Mouse (Mus musculus) spleen, postnatal 14 days (tissue): ENCODE measurements around the gene Kcnh3.
A peak's percentile ranks its signal among the peaks of the same experiment; 100 is the strongest.
"Not testable (repeated sequence)": the region's sequence is repeated elsewhere in the genome, so short reads cannot be mapped to it uniquely, and the experiment has no call there.

Experiments used
- DNase-seq, 2 experiments: peaks; one replicate each; pipeline ENCODE4 v3.0.0; 2021 to 2022; ENCODE audit warnings: low spot score in 2 of 2

Kcnh3 gene

DNA sequence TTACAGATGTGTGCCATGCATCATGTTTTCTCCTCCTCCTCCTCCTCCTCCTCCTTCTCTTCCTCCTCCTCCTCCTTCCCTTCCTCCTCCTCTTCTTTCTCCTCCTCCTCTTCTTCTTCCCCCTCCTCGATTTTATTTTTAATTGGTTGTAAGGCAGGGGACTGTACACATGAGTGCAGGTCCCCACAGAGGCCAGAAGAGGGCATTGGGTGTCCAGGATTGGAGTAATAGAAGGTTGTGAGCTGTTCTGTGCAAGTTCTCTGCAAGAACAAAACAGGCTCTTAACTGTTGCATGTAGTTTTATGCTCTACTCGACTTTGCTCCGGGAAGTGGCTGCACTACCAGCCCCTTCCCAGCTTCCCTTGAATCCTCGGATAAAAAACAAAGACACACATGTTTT lies 15.5 kb downstream of the Kcnh3 start:
- no peak for DNase-seq

DNA sequence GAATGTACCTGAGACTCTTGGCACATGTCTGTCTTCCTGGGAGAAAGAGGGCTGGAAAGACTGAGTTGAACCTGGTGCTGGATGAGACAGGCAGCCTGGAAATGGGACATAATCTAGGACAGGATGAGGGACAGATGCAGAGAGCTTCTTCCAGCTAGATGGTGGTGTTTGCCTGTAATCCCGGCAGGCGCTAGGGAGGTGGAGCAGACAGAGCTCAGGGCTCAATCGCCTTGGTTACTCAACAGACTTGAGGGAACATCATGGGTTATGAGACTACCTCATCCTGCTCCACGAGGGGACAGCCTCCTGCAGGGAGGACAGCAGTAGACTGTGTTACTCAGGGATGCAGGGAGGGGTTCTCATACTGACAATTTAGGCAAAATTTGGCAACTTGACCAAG lies 16.6 kb downstream of the Kcnh3 start:
- DNase-seq, result no peak

DNA sequence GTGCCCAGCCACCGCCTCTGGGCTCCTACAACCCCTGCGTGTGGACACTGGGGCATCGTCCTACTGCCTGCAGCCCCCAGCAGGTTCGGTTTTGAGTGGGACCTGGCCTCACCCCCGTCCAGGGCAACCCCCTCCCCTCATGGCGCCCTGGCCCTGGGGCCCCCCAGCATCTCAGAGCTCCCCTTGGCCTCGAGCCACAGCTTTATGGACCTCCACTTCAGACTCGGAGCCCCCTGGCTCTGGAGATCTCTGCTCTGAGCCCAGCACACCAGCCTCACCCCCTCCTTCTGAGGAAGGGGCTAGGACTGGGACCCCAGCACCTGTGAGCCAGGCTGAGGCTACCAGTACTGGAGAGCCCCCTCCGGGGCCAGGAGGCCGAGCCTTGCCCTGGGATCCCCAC lies 17.4 kb downstream of the Kcnh3 start:
- DNase-seq, result no peak

DNA sequence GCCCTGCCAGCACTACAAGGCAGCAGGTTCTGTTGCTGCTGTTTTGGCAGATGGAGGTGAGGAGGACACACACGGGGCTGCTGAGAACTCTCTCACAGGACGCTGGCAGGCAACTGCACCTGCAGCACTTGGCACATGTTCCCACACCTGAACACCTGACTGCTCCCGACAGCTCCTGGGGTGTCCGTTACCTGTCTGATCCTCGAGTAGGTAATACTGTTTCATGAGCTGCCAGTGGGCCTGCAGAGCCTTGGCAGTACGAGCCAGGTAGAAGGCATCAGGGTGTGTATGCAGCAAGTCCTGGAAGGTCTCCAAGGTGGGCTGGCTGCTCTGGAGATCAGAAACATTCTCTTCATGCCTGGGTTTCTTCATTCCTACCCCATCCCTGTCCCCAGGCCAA lies 22.1 kb downstream of the Kcnh3 start:
- not testable (repeated sequence) for DNase-seq

DNA sequence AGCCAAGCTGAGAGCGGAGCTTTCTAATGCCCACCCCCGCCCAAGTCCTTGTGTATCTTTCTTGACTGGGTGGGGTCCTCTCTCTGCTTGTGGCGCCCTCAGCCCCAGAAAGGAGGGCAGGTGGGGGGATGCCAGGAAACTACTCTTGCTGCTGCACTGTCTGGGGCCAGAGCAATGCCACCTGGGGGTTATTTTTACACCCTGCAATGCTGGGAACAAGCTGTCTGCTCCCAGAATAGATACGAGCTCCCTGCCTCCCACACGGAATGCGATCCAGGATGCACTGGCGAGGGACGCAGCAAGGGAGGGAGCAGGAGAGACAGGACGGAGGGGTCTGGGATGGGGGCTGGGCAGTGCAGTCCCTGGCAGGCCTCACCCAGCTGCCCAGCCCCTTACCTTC lies 24.3 kb downstream of the Kcnh3 start:
- DNase-seq, result no peak

DNA sequence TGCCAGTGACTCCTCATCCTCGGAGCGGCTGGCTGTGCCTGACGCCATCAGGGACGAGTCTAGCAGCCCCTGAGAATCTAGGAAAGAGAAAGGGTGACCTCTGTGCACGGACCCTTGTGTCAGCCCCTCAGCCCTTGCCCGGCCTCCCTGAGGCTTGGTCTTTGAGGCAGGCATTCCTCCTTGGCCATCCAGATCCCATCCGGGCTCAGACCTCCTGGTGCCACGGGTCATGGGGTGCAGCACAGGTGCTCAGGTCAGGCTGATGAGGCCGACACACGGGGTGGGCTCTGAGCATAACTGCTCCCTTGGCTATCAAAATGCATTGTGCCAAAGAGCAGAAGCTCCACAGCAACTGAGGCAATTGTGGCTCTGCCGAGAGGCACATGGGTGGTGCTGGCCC lies 25.3 kb downstream of the Kcnh3 start:
- DNase-seq, result no peak

DNA sequence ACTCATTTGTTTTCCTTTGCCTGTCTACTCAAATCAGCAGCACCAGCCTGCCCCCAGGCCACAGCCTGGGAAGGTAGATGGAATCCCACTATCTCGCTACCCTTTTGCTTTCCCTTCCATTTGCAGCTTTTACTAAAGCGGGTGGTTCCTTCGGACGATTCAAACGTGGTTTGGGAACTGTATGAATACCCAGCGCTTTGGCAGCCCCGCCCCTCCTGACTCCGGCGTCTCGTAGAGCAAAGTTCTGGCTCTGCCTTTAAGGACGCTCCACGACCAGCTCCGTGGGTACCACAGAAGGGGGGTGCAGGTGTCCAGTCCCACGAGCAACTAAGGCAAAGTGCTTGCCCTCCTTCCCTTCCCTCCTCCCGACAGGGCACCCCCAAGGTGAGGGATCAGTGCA lies 26.4 kb downstream of the Kcnh3 start:
- DNase-seq, result not testable (repeated sequence)

DNA sequence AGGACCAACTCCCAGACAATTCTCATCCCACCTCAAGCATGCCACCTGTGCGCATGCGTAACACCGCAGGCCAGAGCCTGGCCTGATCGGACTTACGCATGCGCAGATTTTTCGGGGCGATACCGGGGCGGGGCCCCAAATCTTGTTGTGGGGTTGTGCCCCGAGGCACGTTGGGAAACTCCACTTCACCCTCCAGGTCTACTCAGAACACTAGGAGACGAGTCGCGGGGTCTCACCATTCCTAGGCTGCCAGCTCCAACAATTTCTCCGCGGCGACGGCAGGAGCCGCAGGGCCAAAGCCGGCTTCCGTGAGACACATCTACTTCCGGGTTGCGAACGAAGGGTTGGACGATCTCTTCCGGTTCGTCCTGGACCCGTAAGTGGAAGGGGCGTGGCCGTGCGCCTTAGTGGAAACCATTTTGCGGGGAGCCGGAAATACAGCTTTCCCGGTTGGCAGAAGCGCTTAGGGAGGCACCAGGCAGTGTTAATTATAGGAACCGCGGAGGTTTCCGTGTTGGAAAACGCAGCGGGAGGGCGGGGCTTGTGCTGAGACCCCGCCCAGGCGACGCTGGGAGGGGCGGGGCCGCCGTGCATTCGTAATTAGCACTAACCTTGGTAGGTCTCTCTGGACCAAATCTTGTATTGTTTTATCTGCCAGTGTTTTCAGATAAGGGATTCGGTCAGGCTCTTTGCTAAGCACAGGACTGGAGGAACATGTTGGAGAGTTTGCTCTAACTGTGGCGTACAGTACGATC lies 27.1 kb downstream of the Kcnh3 start, which contains the start of gene Mcrs1:
Gene Mcrs1 (minus strand): TSS at position 336 of the 755 bp plus-strand sequence.
- DNase-seq, result peak; percentile 86 to 91

DNA sequence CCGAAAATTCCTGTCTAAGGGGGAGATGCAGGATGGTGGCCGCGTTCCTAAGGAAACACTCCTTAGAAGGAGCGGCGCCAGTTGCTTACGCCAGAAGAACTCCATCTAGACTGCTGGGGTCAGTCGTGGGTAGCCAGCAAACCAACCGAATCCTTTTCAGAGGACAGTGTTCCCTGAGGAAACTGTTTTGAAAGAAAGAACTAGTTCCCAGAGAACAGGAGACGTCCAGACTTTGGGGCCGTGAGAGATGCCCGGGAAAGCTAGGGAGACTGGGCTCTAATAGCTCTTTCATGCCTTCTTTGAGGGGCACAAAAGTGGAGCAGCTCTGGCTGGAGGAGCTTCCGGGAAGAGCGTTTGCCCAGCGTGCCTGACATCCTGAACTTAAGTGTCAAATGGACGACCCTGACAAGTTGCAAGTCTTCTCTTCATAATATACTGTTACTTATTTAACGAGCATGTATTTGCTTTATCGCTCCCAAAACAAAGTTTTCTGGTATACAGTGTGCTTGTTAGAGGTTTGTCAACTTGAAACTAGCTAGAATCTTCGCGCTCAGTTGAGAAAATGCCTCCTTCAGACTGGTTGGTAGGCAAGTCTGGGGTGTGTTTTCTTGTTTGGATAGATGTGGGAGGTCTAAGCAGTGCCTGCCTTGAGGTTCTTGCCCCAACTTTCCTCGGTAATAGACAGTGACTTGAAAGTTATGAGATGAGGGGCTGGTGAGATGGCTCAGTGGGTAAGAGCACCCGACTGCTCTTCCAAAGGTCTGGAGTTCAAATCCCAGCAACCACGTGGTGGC lies 27.9 kb downstream of the Kcnh3 start:
- no peak for DNase-seq

DNA sequence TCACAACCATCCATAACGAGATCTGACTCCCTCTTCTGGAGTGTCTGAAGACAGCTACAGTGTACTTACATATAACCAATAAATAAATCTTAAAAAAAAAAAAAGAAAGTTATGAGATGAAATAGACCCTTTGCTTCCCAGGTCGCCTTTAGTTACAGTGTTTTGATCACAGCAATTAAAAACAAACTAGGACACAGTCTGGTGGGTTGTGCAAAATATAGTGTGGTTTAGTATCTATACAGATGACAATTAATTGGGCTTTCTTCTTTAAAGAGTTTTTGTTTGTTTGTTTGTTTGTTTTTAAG lies 28.5 kb downstream of the Kcnh3 start:
- DNase-seq, result not testable (repeated sequence)

DNA sequence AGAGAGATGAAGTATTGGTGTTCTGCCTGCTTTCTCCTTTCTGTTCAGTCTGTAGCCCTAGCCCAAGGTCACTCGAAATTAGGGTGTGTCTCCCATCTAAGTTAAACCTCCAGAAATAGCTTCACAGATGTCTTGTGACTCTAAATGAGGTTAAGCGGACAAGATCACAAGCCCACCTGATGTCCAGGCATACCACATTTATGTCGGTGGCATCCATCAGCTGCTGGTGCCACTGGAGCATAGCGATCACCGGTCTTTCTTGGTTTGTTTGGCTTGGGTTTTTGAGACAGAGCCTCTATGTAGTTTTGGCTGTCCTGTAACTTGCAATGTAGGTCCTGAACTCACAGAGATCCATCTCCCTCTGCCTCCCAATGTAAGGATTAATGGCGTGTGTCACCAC lies 29.1 kb downstream of the Kcnh3 start:
- no peak for DNase-seq

DNA sequence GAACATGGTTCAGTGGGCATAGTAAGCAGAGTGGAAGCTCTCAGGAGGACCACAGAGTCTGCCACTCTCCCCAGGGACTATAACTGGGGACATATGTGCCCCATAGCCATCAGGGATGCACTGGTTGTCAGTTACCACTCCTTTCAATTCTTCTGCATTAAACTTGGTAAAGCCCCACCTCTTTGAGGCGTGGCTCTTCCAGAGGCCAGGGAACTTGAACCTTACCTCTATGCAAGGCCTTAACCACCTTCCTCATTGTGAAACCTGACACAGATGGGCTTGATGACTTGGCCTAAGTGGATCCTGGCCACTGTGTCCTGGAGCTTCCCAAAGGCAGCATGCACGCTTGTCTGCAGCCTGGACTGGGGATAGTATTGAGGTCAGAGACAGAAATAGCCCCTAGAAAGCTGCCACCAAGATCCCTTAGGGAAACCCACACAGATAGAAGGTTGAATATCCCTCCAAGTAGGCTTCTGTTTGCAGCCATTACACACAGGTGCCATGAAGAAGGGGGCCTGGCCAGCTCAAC lies 29.9 kb downstream of the Kcnh3 start:
- no peak for DNase-seq

DNA sequence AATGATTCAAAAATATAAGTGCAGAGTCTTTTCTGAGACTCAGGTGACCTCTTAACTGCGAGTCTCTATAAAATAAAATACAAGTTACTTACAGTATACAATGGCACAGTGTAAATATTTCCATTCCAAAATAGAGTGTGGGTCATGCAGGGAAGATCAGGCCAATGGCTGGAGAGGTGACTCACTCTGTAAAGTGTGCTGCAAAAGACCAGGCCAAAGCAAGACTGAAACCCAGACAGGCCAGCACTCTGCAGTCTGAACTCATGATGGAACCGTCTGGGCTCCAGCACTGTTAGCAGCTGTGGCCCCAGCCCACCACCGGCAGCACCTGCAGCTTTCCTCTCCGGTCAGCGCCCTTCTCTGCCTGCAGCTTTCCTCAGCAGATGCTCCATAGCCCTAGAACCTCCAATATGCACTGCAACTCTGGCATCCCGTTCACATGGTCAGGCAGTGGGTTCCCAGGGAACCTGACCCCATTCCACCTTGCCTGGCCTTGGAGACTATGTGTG lies 30.6 kb downstream of the Kcnh3 start:
- DNase-seq, result no peak

DNA sequence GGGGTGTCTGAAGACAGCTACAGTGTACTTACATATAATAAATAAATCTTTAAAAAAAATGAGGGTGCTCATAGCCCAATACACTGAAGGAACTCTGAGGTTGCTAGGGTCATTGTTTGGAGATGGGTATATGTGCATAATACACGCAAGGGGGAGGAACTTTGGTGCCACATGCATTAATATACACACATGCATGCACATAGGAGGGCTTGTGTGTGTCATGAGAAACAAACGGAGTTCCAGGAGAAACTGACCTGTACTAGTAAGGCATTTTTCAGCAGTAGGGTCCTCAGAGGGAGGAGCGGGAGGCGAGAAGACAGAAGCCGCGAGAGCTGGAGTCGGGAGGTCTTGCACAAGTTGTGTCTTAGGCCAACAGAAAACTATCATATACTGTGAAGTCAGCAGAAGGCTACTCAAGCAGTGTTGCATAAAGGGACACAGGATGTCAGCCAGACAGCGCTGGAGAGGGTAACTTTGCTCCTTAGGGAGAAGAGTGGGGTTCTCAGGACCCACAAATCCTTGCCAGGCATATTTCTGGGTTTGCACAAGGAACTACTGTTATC lies 34.6 kb downstream of the Kcnh3 start:
- DNase-seq, result no peak

DNA sequence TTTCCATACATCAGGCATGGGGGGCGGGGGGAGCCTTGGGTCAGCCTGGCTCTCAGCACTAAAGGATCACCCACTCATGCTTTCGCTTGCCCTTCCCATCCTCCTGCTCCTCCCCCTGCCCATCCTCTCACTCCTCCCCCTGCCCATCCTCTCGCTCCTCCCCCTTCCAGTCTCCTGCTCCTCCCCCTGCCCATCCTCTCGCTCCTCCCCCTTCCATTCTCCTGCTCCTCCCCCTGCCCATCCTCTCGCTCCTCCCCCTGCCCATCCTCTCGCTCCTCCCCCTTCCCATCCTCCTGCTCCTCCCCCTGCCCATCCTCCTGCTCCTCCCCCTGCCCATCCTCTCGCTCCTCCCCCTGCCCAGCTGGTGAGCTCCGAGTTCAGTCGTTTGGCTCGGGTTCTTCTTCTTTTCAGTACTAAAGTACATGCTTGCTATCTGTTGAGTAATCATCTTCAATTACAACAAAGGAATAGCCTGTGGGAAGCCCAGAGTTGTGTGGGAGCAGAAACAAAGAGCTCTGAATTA lies 35.1 kb downstream of the Kcnh3 start:
- DNase-seq, result peak; percentile 33 to 42

DNA sequence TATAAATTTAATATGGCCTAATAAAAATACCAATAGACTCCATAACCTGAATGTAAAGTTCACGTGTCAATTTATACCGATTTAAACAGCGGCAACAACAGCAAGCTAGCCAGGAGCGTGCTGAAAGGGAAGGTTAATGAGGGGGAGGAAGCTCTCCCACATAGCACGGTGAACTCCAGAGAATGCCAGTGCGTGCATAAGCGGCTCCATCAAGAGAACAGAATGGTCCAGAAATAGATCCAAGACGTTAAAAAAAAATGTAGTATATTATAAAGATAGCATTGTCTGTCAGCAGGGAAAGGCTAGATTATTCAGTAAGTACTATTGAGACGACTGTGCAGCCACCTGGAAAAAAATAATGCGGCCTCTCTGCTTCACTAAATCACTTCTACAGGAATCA lies 38.0 kb downstream of the Kcnh3 start:
- no peak for DNase-seq

DNA sequence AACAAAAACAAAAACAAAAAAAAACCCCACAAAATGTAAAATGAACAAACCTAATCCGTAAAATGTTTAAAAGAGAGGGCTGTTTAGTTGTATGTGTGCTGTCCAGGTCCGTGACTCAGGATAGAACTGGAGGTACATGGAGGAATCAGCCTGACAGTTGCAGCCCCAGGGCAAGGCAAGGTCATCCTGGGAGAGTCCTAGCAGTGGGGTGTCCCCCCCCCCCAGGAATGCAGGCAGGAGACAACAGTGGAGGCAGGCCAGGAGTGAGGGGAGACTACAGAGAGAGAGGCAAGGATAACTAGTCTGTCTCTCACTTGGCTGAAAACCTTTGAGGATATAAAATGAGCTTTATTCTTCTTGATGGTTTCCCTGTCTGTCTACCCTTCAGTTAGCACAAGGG lies 39.7 kb downstream of the Kcnh3 start:
- no peak for DNase-seq

DNA sequence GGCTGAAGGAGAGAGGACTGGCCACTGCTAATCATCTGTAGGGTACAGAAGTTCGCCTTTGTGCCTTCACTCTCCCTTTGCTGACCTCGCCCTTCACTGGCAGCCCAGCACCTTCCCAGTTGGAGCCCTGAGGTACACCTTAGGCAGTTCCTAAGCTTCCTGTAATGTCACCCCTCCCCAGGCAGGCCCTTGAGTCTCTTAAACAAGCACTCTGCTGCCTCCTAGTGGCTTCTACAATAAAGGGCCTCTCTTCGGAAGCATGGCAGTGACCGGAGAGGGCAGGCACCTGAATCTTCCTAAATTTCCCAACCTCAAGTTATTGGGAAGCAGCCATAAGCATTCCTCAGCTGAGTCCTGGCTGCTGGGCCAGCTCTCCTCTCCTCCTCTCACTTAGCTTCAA lies 41.0 kb downstream of the Kcnh3 start:
- DNase-seq, result peak in 1 of 2 experiments; percentile 52

DNA sequence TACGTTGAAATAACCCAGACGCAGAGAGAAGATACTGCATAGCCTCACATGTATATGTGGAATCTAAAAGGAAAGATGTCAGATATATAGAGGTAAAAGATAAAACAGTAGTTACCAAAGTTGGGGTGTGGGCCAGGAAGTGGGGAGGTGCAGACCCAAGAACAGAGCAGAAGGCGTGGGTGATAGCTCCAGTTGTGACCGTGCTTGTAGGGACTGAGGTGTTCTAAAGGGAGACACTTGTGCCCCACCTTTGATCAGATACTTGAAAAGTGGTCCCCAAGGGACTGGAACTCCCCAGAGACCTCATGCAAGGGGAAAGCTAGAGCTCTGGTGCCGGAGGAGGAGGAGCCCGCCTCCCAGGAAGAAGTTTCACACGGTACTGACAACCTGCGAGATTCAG lies 51.4 kb downstream of the Kcnh3 start:
- DNase-seq, result no peak

DNA sequence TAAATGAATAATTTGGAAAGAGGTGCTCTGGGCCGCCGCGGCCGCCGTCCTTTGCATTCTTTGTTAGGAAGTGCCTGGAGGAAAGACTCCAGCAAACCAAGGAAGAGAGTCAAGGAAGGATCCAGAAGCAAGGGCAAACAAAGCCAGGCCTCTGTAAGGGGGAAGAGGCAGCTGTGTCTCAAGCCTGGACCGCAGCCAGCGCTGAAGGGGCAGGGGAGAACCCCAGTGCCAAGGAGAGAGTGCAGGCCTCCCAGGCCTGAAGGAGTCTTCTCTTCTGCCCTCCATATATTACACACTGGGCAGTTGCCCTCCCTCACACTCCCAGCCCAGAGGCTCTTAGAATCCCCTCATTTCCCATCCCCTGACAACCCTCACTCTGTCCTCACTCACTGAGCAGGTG lies 53.6 kb downstream of the Kcnh3 start:
- DNase-seq, result no peak

DNA sequence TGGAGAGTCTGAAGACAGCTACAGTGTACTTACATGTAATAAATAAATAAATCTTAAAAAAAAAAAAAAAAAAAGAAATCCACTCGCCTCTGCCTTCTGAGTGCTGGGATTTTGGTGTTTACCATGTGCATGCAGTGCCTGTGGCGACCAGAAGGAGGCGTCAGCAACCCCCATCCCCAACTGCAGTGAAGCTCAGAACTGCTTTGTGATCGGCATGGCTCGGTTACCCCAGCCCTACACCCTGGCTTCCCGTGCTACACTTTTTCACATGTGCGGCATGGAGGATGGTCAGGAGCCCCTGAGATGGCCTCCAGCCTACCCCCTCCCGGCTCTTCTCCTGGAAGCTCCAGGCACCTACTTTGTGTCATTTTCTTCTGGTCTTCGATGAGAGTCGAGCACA lies 58.8 kb downstream of the Kcnh3 start:
- no peak for DNase-seq

DNA sequence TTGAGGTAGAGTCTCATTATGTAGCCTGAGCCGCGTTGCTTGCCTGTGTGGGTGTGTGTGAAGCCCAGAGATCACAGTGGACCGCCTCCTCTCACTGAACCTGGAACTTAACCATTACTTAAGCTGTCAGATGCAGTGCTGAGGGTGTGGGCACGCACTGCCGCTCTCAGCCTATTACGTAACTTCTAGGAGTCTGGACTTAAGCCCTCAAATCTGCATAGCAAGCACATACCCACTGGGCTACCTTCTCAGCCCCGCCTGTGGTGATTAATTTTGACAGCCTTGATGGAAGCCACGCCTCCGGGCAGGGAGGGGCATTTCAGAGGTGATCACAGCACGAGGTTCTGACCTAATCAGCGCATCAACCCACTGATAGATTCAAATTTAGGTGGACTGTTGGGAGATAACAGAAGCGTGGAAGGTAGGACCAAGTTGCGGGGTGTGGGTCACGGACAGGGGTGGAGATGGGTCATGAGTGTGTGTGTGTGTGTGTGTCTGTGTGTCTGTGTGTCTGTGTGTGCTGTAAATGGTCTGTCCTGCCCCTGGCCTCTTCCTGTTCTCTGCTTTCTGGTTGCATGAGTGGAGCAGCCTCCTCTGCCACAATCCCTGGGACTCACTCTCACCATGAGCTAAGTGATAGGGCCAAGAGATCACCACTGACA lies 60.0 kb downstream of the Kcnh3 start:
- DNase-seq, result no peak
